Mouse (Mus musculus) gastrocnemius, postnatal 14 days (tissue): ENCODE results near the gene Cpne2. TPM values are rescaled to one million over a fixed set of nuclear protein-coding genes. Genes with fewer than 3 reads are reported as not detected.

Experiments used
- DNase-seq: peaks from one replicate; pipeline ENCODE4 v3.0.0; 2021; ENCODE audit warnings: mixed read lengths
- intact Hi-C: fragments of 180-260 bp; cut with DNase I; formaldehyde crosslinking; loops from one replicate; pipeline ENCODE4 v1.15.1; 2025; ENCODE audit warnings: low total_unique reads
- total RNA-seq, 2 experiments: library from RNA; stranded (reverse); gene quantifications; 2 replicates each; pipeline ENCODE4 v1.2.3; 2021

The Cpne2 gene
- total RNA-seq, 2 experiments from 2014 or later, result 13.4 to 20.7 TPM

GRCm38 (mm10) chr8:94532000-94532399 is 790 bp upstream of the Cpne2 start:
- intact Hi-C loops, result no loop called here

GRCm38 (mm10) chr8:94532525-94532872 is 291 bp upstream of the Cpne2 start:
- intact Hi-C loops, result no loop called here

More at GRCm38 (mm10) chr8:94532000-94532399, 790 bp upstream of the Cpne2 start:
- no peak for DNase-seq

GRCm38 (mm10) chr8:94534612-94535011 is 1.8 kb downstream of the Cpne2 start:
- intact Hi-C loops, result no loop called here

More at GRCm38 (mm10) chr8:94532525-94532872, 291 bp upstream of the Cpne2 start:
- DNase-seq, result no peak

GRCm38 (mm10) chr8:94535631-94536030 is 2.8 kb downstream of the Cpne2 start:
- intact Hi-C loops, result no loop called here
- no peak for DNase-seq

More at GRCm38 (mm10) chr8:94534612-94535011, 1.8 kb downstream of the Cpne2 start:
- no peak for DNase-seq

GRCm38 (mm10) chr8:94537456-94537855 is 4.7 kb downstream of the Cpne2 start:
- intact Hi-C loops, result no loop called here
- DNase-seq, result no peak

- no peak for DNase-seq
- intact Hi-C loops, result no loop called here
Observed at GRCm38 (mm10) chr8:94540025-94540424, 7.2 kb downstream of the Cpne2 start.

- DNase-seq, result no peak
- intact Hi-C loops, result no loop called here
Observed at GRCm38 (mm10) chr8:94540889-94541795, 8.4 kb downstream of the Cpne2 start.

GRCm38 (mm10) chr8:94543981-94544380 is 11.2 kb downstream of the Cpne2 start:
- DNase-seq, result no peak
- intact Hi-C loops, result no loop called here

GRCm38 (mm10) chr8:94549041-94549440 is 16.3 kb downstream of the Cpne2 start:
- no peak for DNase-seq
- intact Hi-C loops, result no loop called here

GRCm38 (mm10) chr8:94549482-94549881 is 16.7 kb downstream of the Cpne2 start:
- DNase-seq, result no peak
- intact Hi-C loops, result no loop called here

- DNase-seq, result no peak
- intact Hi-C loops, result no loop called here
Observed at GRCm38 (mm10) chr8:94549998-94550397, 17.2 kb downstream of the Cpne2 start.

GRCm38 (mm10) chr8:94551471-94552422 is 19.0 kb downstream of the Cpne2 start:
- no peak for DNase-seq
- intact Hi-C loops, result no loop called here

GRCm38 (mm10) chr8:94552696-94553095 is 19.9 kb downstream of the Cpne2 start:
- intact Hi-C loops, result no loop called here
- no peak for DNase-seq

GRCm38 (mm10) chr8:94557281-94557680 is 24.5 kb downstream of the Cpne2 start:
- DNase-seq, result no peak
- intact Hi-C loops, result no loop called here

- intact Hi-C loops, result no loop called here
- no peak for DNase-seq
Observed at GRCm38 (mm10) chr8:94561256-94561655, 28.5 kb downstream of the Cpne2 start.

- no peak for DNase-seq
- intact Hi-C loops, result no loop called here
Observed at GRCm38 (mm10) chr8:94564421-94564820, 31.6 kb downstream of the Cpne2 start.

- intact Hi-C loops, result no loop called here
- DNase-seq, result no peak
Observed at GRCm38 (mm10) chr8:94566033-94566432, 33.2 kb downstream of the Cpne2 start.

GRCm38 (mm10) chr8:94566446-94567158 is 33.8 kb downstream of the Cpne2 start:
- intact Hi-C loops, result no loop called here

GRCm38 (mm10) chr8:94567159-94567849 is 34.5 kb downstream of the Cpne2 start:
- intact Hi-C loops, result no loop called here
- DNase-seq, result no peak

More at GRCm38 (mm10) chr8:94566446-94567158, 33.8 kb downstream of the Cpne2 start:
- no peak for DNase-seq
